Mouse (Mus musculus) heart, postnatal 0 days (tissue): ENCODE measurements around the gene Palm2. TPM values are rescaled to one million over a fixed set of nuclear protein-coding genes. Genes with fewer than 3 reads are reported as not detected.

Experiments
- ATAC-seq: fragments of 200-750 bp; cut with Nextera tagmentation; 2 replicates; pipeline ENCODE4 v1.8.0; 2017; ENCODE audit warnings: low read depth, moderate number of reproducible peaks, moderate library complexity; ENCODE audit not compliant: insufficient read depth
- DNase-seq: peaks from one replicate; pipeline ENCODE4 v3.0.0-alpha.2; 2016; ENCODE audit warnings: low spot score
- H3K27ac ChIP-seq: fragments of 300-500 bp; sonication (generic); 2 replicates; pipeline ENCODE4 v1.5.1; 2014; ENCODE audit warnings: low read depth, mild to moderate bottlenecking
- H3K27me3 ChIP-seq: fragments of 300-500 bp; sonication (generic); 2 replicates; pipeline ENCODE4 v1.6.1; 2014; ENCODE audit warnings: low read length, mixed read lengths; ENCODE audit not compliant: control insufficient read depth, insufficient read depth
- H3K36me3 ChIP-seq: fragments of 300-500 bp; sonication (generic); replicated peaks from 2 replicates; pipeline ENCODE4 v1.6.1; 2014; ENCODE audit warnings: low read length, mixed read lengths; ENCODE audit not compliant: control insufficient read depth, insufficient read depth
- H3K4me1 ChIP-seq: fragments of 300-500 bp; sonication (generic); 2 replicates; pipeline ENCODE4 v1.6.1; 2014; ENCODE audit warnings: antibody characterized with exemption; ENCODE audit not compliant: control insufficient read depth, insufficient read depth
- H3K4me2 ChIP-seq: fragments of 300-500 bp; sonication (generic); 2 replicates; pipeline ENCODE4 v1.6.1; 2014; ENCODE audit warnings: low read depth, mild to moderate bottlenecking, low read length, moderate library complexity
- H3K4me3 ChIP-seq: fragments of 300-500 bp; sonication (generic); 2 replicates; pipeline ENCODE4 v1.5.1; 2014; ENCODE audit warnings: low read depth, low read length
- H3K9ac ChIP-seq: fragments of 300-500 bp; sonication (generic); replicated peaks from 2 replicates; pipeline ENCODE4 v1.6.1; 2014; ENCODE audit warnings: low read depth, low read length, mixed read lengths
- H3K9me3 ChIP-seq: fragments of 300-500 bp; sonication (generic); replicated peaks from 2 replicates; pipeline ENCODE4 v1.6.1; 2016; ENCODE audit warnings: low read length; ENCODE audit not compliant: control insufficient read depth
- CTCF ChIP-seq: IDR thresholded peaks from 2 replicates; pipeline ENCODE4 v1.5.1; 2016; ENCODE audit warnings: antibody characterized with exemption, control low read depth, low read depth
- EP300 ChIP-seq: IDR thresholded peaks from 2 replicates; pipeline ENCODE4 v1.6.1; 2016; ENCODE audit warnings: antibody characterized with exemption, low read depth
- WGBS: fragments of 180-500 bp; shearing (Covaris S2); extraction: QIAGEN DNeasy Blood & Tissue Kit; methylation state at CpG from one replicate; pipeline ENCODE4 v1.1.7; 2014; 5-methylcytosine and 5-hydroxymethylcytosine counted together
- polyA plus RNA-seq: library from polyadenylated mRNA; unstranded; fragments of >200 nt; fragmentation: Nextera tagmentation; extraction: Ambion mirVana; gene quantifications from 2 replicates; pipeline ENCODE4 v1.2.1, GENCODE M21; 2015
- total RNA-seq: library from RNA; depleted of rRNA; stranded (reverse); fragments of >200 nt; gene quantifications from 2 replicates; pipeline ENCODE4 v1.2.3, GENCODE M21; 2014; ENCODE audit warnings: low replicate concordance

The Palm2 gene
- total and polyA plus RNA-seq, 2 experiments from 2014 or later: 6.6 to 12.6 TPM

GRCm38 (mm10) chr4:57576095-57576494 is 142.0 kb downstream of the Palm2 start:
- Histone ChIP-seq H3K4me3 (no peak overlapping the region), H3K27ac (peak overlapping the region; percentile 89; the same call in 1 of the 2 replicates), H3K4me1 (peaks cover 61% of the 10 kb centered on the region), H3K36me3 (peaks cover 8% of the 10 kb centered on the region; the same call in 1 of the 2 replicates), H3K4me2 (no peak overlapping the region), H3K27me3 (no peaks in the 10 kb centered on the region), H3K9ac (no peak overlapping the region), H3K9me3 (no peaks in the 10 kb centered on the region)
- ATAC-seq (no peak), DNase-seq (no peak)
- TF ChIP-seq EP300 (no peak), CTCF (no peak)
- WGBS: 40% methylated on average over 11 of the region's 11 CpGs

GRCm38 (mm10) chr4:57579683-57580082 is 145.6 kb downstream of the Palm2 start:
- 29% methylated on average over 10 of the region's 10 CpGs for WGBS
- TF ChIP-seq EP300: no peak
- no peak for TF ChIP-seq CTCF
- H3K9ac ChIP-seq: no peak overlapping the region; the same call in 1 of the 2 replicates

DNA sequence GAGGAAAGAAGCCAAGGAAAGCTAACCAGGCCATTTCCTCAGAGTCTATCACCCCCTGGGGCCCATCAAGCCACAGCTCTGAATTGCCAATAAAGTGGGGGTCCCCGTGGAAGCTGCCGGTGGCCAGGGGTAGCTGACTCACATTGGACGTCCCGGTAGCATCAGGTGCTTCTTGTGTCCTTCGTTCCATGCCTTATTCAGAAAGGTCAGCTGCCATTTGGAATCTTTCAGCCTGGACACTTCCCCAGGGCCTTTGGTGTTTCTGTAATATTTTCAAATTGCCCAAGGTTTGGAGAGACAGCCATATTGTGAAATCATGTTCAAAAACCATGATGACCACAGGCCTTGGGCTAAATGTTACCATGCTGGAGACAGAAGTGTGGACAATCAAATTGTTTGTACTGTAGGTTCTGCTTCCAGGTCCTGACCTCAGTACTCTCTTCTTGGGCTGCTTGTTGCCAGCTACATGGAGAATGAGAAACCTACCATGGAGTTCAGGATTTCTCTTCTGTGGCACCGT is 151.3 kb downstream of the Palm2 start:
- Histone ChIP-seq H3K36me3 (no peaks in the 10 kb centered on the region), H3K4me1 (peaks cover 61% of the 10 kb centered on the region), H3K9ac (no peak overlapping the region), H3K4me2 (no peak overlapping the region), H3K9me3 (no peaks in the 10 kb centered on the region), H3K27me3 (no peaks in the 10 kb centered on the region), H3K27ac (peak overlapping the region; percentile 40), H3K4me3 (no peak overlapping the region)
- WGBS: 66% methylated on average over 6 of the region's 6 CpGs
- TF ChIP-seq EP300 (no peak), CTCF (no peak)
- no peak for DNase-seq
- no peak for ATAC-seq

More at GRCm38 (mm10) chr4:57579683-57580082, 145.6 kb downstream of the Palm2 start:
- Histone ChIP-seq H3K4me1 (peaks cover 49% of the 10 kb centered on the region), H3K4me2 (no peak overlapping the region; the same call in 1 of the 2 replicates), H3K27ac (peak overlapping the region; percentile 43; the same call in 1 of the 2 replicates), H3K36me3 (no peaks in the 10 kb centered on the region; the same call in 1 of the 2 replicates), H3K27me3 (no peaks in the 10 kb centered on the region), H3K9me3 (no peaks in the 10 kb centered on the region), H3K4me3 (no peak overlapping the region)
- ATAC-seq (no peak), DNase-seq (no peak)

GRCm38 (mm10) chr4:57586933-57587658 is 153.0 kb downstream of the Palm2 start:
- Histone ChIP-seq H3K9me3 (no peaks in the 10 kb centered on the region), H3K4me2 (peak overlapping the region; percentile 29; the same call in 1 of the 2 replicates), H3K27ac (peak overlapping the region; percentile 89), H3K9ac (0 out of 2 replicates have a peak overlapping the region, but pooled peaks have one; percentile 6), H3K4me3 (no peak overlapping the region), H3K27me3 (no peaks in the 10 kb centered on the region), H3K36me3 (no peaks in the 10 kb centered on the region), H3K4me1 (peaks cover 65% of the 10 kb centered on the region)
- TF ChIP-seq CTCF (no peak), EP300 (no peak)
- no peak for DNase-seq
- no peak for ATAC-seq
- 24% methylated on average over 7 of the region's 7 CpGs for WGBS

- Histone ChIP-seq H3K4me3 (no peak overlapping the region), H3K4me1 (peaks cover 74% of the 10 kb centered on the region), H3K27me3 (no peaks in the 10 kb centered on the region), H3K36me3 (no peaks in the 10 kb centered on the region), H3K27ac (peak overlapping the region; percentile 89), H3K9me3 (no peaks in the 10 kb centered on the region), H3K4me2 (no peak overlapping the region), H3K9ac (no peak overlapping the region)
- DNase-seq: peak; percentile 90
- peak; percentile 76 for TF ChIP-seq EP300
- no peak for TF ChIP-seq CTCF
- WGBS: 20% methylated on average over 1 of the region's 1 CpGs
- ATAC-seq: peak; percentile 79
Measured at GRCm38 (mm10) chr4:57588356-57588755, 154.3 kb downstream of the Palm2 start.
